Mouse (Mus musculus) embryonic facial prominence, embryonic 11.5 days (tissue): Measurements from ENCODE around the gene Plcxd2. TPM values are rescaled to one million over a fixed set of nuclear protein-coding genes. Genes with fewer than 3 reads are reported as not detected.

ENCODE experiments used
- ATAC-seq: fragments of 200-750 bp; cut with Nextera tagmentation; replicated peaks from 2 replicates; pipeline ENCODE4 v1.8.0; 2017; ENCODE audit warnings: low read depth; ENCODE audit not compliant: insufficient number of reproducible peaks, low FRiP score, low TSS enrichment
- DNase-seq: peaks from one replicate; pipeline ENCODE4 v3.0.0-alpha.2; 2015; ENCODE audit warnings: low spot score
- H3K27ac ChIP-seq: fragments of 300-500 bp; sonication (generic); replicated peaks from 2 replicates; pipeline ENCODE4 v1.5.1; 2014; ENCODE audit warnings: mild to moderate bottlenecking, low read depth, low read length, control low read depth
- H3K27me3 ChIP-seq: fragments of 300-500 bp; sonication (generic); 2 replicates; pipeline ENCODE4 v1.6.1; 2014; ENCODE audit warnings: mild to moderate bottlenecking, low read length, moderate library complexity, mixed read lengths; ENCODE audit not compliant: control insufficient read depth, insufficient read depth
- H3K36me3 ChIP-seq: fragments of 300-500 bp; sonication (generic); replicated peaks from 2 replicates; pipeline ENCODE4 v1.6.1; 2014; ENCODE audit warnings: low read depth, mild to moderate bottlenecking, low read length, moderate library complexity, mixed read lengths; ENCODE audit not compliant: control insufficient read depth, insufficient read depth
- H3K4me1 ChIP-seq: fragments of 300-500 bp; sonication (generic); 2 replicates; pipeline ENCODE4 v1.6.1; 2014; ENCODE audit warnings: low read length, mixed read lengths; ENCODE audit not compliant: control insufficient read depth, insufficient read depth
- H3K4me2 ChIP-seq: fragments of 300-500 bp; sonication (generic); 2 replicates; pipeline ENCODE4 v1.6.1; 2014; ENCODE audit warnings: low read depth, mild to moderate bottlenecking, control low read depth, low read length, moderate library complexity
- H3K4me3 ChIP-seq: fragments of 300-500 bp; sonication (generic); 2 replicates; pipeline ENCODE4 v1.5.1; 2014; ENCODE audit warnings: low read depth, low read length, control low read depth
- H3K9ac ChIP-seq: fragments of 300-500 bp; sonication (generic); replicated peaks from 2 replicates; pipeline ENCODE4 v1.6.1; 2014; ENCODE audit warnings: mild to moderate bottlenecking, control low read depth, low read length
- H3K9me3 ChIP-seq: fragments of 300-500 bp; sonication (generic); replicated peaks from 2 replicates; pipeline ENCODE4 v1.6.1; 2016; ENCODE audit warnings: mild to moderate bottlenecking, low read length, inconsistent platforms, mixed read lengths; ENCODE audit not compliant: control insufficient read depth
- WGBS: fragments of 180-500 bp; shearing (Covaris S2); extraction: QIAGEN DNeasy Blood & Tissue Kit; methylation state at CpG from one replicate; pipeline ENCODE4 v1.1.7; 2014; 5-methylcytosine and 5-hydroxymethylcytosine counted together
- polyA plus RNA-seq: library from polyadenylated mRNA; unstranded; fragments of >200 nt; fragmentation: Nextera tagmentation; extraction: Ambion mirVana; gene quantifications from 2 replicates; pipeline ENCODE4 v1.2.1, GENCODE M21; 2014

The Plcxd2 gene
- polyA plus RNA-seq, 1 experiment from 2014 or later, result 1.4 TPM

DNA sequence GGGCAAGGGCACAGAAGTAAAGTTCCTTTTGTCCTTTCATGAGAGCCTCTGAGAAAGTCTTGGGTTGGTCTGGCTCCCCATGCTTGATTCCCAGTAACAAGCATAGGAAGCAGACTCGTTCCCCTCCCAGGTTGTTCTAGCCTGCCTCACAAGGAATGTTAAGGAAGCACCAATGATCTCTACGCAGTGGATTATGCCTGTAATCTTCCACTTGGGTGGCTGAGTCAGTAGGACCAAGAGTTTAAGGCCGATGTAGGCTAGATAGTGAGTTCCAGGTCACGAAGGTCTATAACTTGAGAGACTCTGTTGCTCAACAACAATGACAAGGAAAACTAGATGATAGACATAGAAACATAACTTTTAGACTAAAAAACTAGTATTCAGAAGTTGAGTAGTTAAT is 9.8 kb upstream of the Plcxd2 start:
- H3K27ac ChIP-seq, result no peak overlapping the region
- H3K27me3 ChIP-seq, result no peaks in the 10 kb centered on the region
- WGBS, result 84% methylated on average over 4 of the region's 4 CpGs
- ATAC-seq, result no peak
- H3K4me3 ChIP-seq, result no peak overlapping the region
- no peak for DNase-seq
- H3K9ac ChIP-seq, result no peak overlapping the region
- no peak overlapping the region for H3K4me2 ChIP-seq
- H3K4me1 ChIP-seq, result no peaks in the 10 kb centered on the region
- no peaks in the 10 kb centered on the region for H3K9me3 ChIP-seq
- H3K36me3 ChIP-seq, result no peaks in the 10 kb centered on the region

DNA sequence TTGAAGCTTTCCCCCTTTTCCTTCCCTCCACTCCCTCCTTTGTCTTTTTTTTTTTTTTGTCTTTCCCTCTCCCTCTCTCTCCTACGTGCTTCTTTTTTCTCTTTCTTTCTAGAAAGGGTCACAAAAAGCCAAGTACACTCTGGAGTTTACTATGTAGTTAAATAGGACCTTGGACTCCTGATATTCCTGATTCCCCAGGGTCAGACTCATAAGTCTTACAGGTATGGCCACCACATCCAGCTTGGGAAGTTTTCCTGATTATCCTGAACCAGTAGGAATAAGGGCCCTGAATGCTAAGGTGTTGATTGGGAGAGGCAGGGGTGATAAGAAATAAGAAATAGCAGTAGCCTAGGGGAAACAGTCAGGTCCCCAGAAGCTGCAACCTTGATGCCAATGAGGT is 9.3 kb upstream of the Plcxd2 start:
- H3K9me3 ChIP-seq, result no peaks in the 10 kb centered on the region
- ATAC-seq, result no peak
- H3K4me2 ChIP-seq, result no peak overlapping the region
- no peak overlapping the region for H3K4me3 ChIP-seq
- no peak for DNase-seq
- 67% methylated on average over 1 of the region's 1 CpGs for WGBS
- H3K36me3 ChIP-seq, result no peaks in the 10 kb centered on the region
- no peak overlapping the region for H3K27ac ChIP-seq
- H3K9ac ChIP-seq, result no peak overlapping the region
- no peaks in the 10 kb centered on the region for H3K27me3 ChIP-seq
- no peaks in the 10 kb centered on the region for H3K4me1 ChIP-seq

DNA sequence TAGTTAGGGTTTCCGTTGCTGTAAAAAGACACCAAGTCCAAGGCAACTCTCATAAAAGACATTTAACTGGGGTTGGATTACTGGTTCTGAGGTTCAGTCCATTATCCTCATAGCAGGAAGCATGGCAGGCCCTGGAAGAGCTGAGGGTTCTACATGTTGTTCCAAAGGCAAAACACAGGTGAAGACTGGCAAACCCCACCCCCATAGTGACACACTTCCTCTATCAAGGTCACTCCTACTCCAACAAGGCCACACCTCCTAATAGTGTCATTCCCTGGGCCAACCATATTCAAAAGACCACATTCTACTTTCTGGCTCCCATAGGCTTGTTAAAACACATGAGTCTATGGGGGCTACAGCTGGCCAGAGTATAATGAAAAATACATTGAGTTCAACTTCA is 1.7 kb upstream of the Plcxd2 start:
- H3K9ac ChIP-seq, result no peak overlapping the region
- no peaks in the 10 kb centered on the region for H3K36me3 ChIP-seq
- no peak overlapping the region for H3K4me3 ChIP-seq
- ATAC-seq, result no peak
- WGBS, result 85% methylated on average over 1 of the region's 1 CpGs
- H3K27me3 ChIP-seq, result no peaks in the 10 kb centered on the region
- no peaks in the 10 kb centered on the region for H3K4me1 ChIP-seq
- no peak overlapping the region for H3K27ac ChIP-seq
- DNase-seq, result no peak
- H3K4me2 ChIP-seq, result no peak overlapping the region
- H3K9me3 ChIP-seq, result no peaks in the 10 kb centered on the region

DNA sequence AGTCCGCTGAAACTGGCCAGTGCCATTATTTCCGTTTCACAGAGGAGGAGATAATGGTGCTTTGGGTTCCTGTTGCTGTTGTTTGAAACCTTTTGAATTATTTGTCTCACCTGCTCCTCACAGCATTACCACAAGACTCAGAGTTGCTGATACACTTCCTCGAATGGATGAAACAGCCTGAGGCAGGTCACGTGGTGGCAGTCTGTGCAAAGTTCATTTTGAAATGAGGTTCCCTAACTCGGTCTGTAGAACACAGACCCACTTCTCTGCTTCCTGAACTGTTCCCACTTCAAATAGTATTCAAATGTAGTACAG is 845 bp upstream of the Plcxd2 start:
- H3K27me3 ChIP-seq, result no peaks in the 10 kb centered on the region
- H3K36me3 ChIP-seq, result no peaks in the 10 kb centered on the region
- H3K4me3 ChIP-seq, result peak overlapping the region; percentile 65
- WGBS, result 12% methylated on average over 5 of the region's 5 CpGs
- no peak overlapping the region for H3K27ac ChIP-seq
- no peak for DNase-seq
- H3K9ac ChIP-seq, result peak overlapping the region; percentile 54
- ATAC-seq, result no peak; the same call in 1 of the 2 replicates
- peak overlapping the region; percentile 79 for H3K4me2 ChIP-seq
- no peaks in the 10 kb centered on the region for H3K4me1 ChIP-seq
- no peaks in the 10 kb centered on the region for H3K9me3 ChIP-seq

DNA sequence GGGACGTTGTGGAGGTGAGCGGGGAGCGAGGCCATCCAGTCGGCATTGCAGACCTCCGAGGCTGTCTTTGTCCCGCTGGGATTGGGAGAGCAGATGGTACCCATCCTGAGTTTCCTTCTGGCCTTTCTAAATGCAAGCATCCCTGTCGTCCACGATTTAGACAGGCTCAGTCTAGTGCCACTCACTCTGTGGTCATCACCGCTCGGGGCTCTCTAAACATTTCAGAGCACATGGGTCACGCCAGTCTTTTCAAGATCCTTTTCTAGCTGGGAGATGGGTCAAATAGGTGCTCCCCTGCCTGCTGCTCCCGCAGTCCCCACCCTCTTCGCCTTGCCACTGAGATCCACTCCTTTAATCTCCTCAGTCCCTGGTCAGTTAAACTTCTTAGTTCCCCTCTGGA is 301 bp downstream of the Plcxd2 start:
- no peaks in the 10 kb centered on the region for H3K9me3 ChIP-seq
- no peak overlapping the region for H3K27ac ChIP-seq
- H3K36me3 ChIP-seq, result no peaks in the 10 kb centered on the region
- peak; percentile 31 for ATAC-seq
- H3K4me3 ChIP-seq, result peak overlapping the region; percentile 65
- H3K9ac ChIP-seq, result peak overlapping the region; percentile 14
- 1% methylated on average over 13 of the region's 13 CpGs for WGBS
- peak overlapping the region; percentile 79 for H3K4me2 ChIP-seq
- no peaks in the 10 kb centered on the region for H3K4me1 ChIP-seq
- no peak for DNase-seq
- no peaks in the 10 kb centered on the region for H3K27me3 ChIP-seq

DNA sequence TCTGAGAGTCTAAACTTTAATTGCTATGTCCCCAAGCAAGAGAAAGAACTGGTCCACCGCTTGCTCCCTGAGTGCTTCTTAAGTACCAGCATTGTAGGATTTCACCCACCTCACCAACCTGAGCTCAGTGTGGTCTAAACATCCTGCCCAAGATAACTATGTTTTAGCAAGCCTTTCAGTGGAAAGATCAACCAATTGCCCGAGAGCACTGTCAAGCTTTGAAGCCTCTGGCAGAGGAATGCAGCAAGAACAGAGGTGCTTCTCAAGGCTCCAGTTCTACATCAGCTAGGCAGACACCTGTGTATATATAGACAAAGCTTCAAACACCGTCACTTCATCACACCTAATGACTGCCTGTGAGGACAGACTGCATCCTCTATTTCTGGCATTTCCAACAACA is 1.3 kb downstream of the Plcxd2 start:
- H3K9ac ChIP-seq, result no peak overlapping the region
- no peak for ATAC-seq
- 74% methylated on average over 3 of the region's 3 CpGs for WGBS
- H3K36me3 ChIP-seq, result no peaks in the 10 kb centered on the region
- H3K27ac ChIP-seq, result no peak overlapping the region
- no peaks in the 10 kb centered on the region for H3K4me1 ChIP-seq
- H3K27me3 ChIP-seq, result no peaks in the 10 kb centered on the region
- no peak overlapping the region for H3K4me2 ChIP-seq
- no peak for DNase-seq
- H3K4me3 ChIP-seq, result no peak overlapping the region
- no peaks in the 10 kb centered on the region for H3K9me3 ChIP-seq

DNA sequence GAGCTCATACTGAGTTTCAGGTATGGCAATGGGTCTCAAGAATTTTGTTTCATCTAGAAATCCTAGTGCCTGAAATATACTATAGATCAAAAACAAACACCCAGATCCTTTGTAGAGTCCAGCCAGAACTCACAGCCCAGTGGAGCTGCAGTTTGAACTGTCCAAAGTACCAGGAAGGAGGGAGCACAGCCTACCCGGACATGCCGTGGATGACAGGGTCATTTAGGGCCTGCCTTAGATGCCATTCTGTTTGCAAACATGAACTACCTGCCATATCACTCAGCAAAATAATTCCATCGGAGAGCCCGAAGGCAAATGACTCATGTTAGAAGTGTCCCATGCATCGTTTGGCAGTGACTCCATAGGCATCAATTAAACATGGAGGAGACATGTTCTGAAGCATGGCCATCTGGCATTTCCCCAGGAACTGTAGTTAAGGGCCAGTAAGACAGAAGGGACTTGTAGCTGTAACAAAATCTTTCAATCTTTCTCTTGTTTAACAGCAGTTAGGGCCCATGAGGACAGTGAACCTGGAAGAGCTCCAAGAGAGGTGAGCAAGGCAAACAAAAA is 1.9 kb downstream of the Plcxd2 start:
- WGBS, result 73% methylated on average over 5 of the region's 5 CpGs
- no peaks in the 10 kb centered on the region for H3K9me3 ChIP-seq
- ATAC-seq (no peak), DNase-seq (no peak)
- no peak overlapping the region for H3K27ac ChIP-seq
- H3K4me3 ChIP-seq, result no peak overlapping the region
- no peak overlapping the region for H3K4me2 ChIP-seq
- H3K4me1 ChIP-seq, result no peaks in the 10 kb centered on the region
- no peaks in the 10 kb centered on the region for H3K27me3 ChIP-seq
- H3K9ac ChIP-seq, result no peak overlapping the region
- H3K36me3 ChIP-seq, result no peaks in the 10 kb centered on the region

DNA sequence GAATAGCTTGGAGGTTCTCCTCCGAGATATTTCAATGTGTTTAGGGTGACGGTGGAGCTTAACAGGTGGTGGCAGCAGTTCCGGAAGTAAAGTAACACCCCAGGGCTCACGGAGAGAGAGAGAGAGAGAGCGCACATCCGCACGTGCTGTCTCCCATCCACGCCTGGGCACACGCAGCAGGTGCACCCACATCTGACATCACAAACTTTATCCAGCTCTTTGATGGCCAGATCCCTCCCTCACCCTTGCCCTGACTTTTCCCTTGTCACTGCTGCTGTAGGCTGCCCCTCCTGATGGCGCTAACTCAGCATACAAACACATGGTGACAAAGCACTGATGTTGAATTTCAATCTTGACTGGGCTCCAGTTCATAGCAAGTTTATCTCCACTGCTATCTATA is 3.8 kb downstream of the Plcxd2 start:
- Histone ChIP-seq H3K9ac (no peak overlapping the region), H3K4me3 (no peak overlapping the region), H3K4me1 (no peaks in the 10 kb centered on the region), H3K27ac (no peak overlapping the region), H3K9me3 (no peaks in the 10 kb centered on the region), H3K36me3 (no peaks in the 10 kb centered on the region), H3K4me2 (no peak overlapping the region), H3K27me3 (no peaks in the 10 kb centered on the region)
- ATAC-seq (no peak), DNase-seq (no peak)
- 76% methylated on average over 10 of the region's 10 CpGs for WGBS
